Mouse (Mus musculus) intestine, embryonic 16.5 days (tissue): Measurements from ENCODE around the gene Rpl36al. TPM values are rescaled to one million over a fixed set of nuclear protein-coding genes. Genes with fewer than 3 reads are reported as not detected.
"Not testable (repeated sequence)": the region's sequence is repeated elsewhere in the genome, so short reads cannot be mapped to it uniquely, and the experiment has no call there.

Experiments used
- ATAC-seq: fragments of 200-750 bp; cut with Nextera tagmentation; 2 replicates; pipeline ENCODE4 v1.8.0; 2017; ENCODE audit warnings: moderate TSS enrichment, moderate library complexity
- H3K27ac ChIP-seq: fragments of 300-500 bp; sonication (generic); 2 replicates; pipeline ENCODE4 v1.5.1; 2014; ENCODE audit warnings: mild to moderate bottlenecking, low read length
- H3K27me3 ChIP-seq: fragments of 300-500 bp; sonication (generic); replicated peaks from 2 replicates; pipeline ENCODE4 v1.6.1; 2014; ENCODE audit warnings: low read length, control low read depth, mixed read lengths; ENCODE audit not compliant: control insufficient read depth, insufficient read depth
- H3K36me3 ChIP-seq: fragments of 300-500 bp; sonication (generic); 2 replicates; pipeline ENCODE4 v1.6.1; 2014; ENCODE audit warnings: low read length, control low read depth; ENCODE audit not compliant: control insufficient read depth, insufficient read depth
- H3K4me1 ChIP-seq: fragments of 300-500 bp; sonication (generic); 2 replicates; pipeline ENCODE4 v1.6.1; 2014; ENCODE audit warnings: low read length, control low read depth, mixed read lengths; ENCODE audit not compliant: control insufficient read depth, insufficient read depth
- H3K4me2 ChIP-seq: fragments of 300-500 bp; sonication (generic); 2 replicates; pipeline ENCODE4 v1.6.1; 2014; ENCODE audit warnings: low read depth, low read length, control low read depth
- H3K4me3 ChIP-seq: fragments of 300-500 bp; sonication (generic); 2 replicates; pipeline ENCODE4 v1.5.1; 2014; ENCODE audit warnings: mild to moderate bottlenecking, low read length
- H3K9ac ChIP-seq: fragments of 300-500 bp; sonication (generic); 2 replicates; pipeline ENCODE4 v1.6.1; 2014; ENCODE audit warnings: low read depth, low read length
- H3K9me3 ChIP-seq: fragments of 300-500 bp; sonication (generic); 2 replicates; pipeline ENCODE4 v1.6.1; 2016; ENCODE audit warnings: low read length, control low read depth; ENCODE audit not compliant: control insufficient read depth
- WGBS: fragments of 180-500 bp; shearing (Covaris S2); extraction: QIAGEN DNeasy Blood & Tissue Kit; methylation state at CpG from one replicate; pipeline ENCODE4 v1.1.7; 2014; 5-methylcytosine and 5-hydroxymethylcytosine counted together
- polyA plus RNA-seq: library from polyadenylated mRNA; unstranded; fragments of >200 nt; fragmentation: Nextera tagmentation; extraction: Ambion mirVana; gene quantifications from 2 replicates; pipeline ENCODE4 v1.2.1, GENCODE M21; 2015

Gene Rpl36al
- polyA plus RNA-seq, 1 experiment from 2014 or later: 654 TPM

DNA sequence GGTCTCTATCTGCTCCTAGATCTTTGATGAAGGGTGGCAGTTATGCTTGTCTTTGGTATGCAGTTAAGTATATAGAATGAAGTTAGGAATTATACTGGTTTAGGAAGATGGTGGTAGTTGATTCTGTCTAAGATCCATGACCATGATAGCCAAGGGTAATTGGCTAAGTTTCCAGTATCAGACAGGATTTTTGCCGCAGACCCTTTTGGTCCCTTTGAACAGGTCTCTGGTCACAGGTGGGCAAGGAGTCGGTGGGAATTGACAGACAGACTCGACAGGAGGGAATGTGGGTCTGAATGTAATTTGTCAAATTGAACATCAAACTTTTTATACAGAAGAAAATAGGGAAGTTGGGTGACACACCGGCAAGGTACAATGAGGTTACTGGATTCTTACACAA, 20.3 kb downstream of the Rpl36al start:
- not testable (repeated sequence) for H3K27ac ChIP-seq, H3K4me2 ChIP-seq, H3K4me1 ChIP-seq, ATAC-seq, H3K9me3 ChIP-seq, H3K4me3 ChIP-seq, H3K36me3 ChIP-seq, H3K27me3 ChIP-seq, H3K9ac ChIP-seq
- WGBS: 88% methylated on average over 4 of the region's 4 CpGs

DNA sequence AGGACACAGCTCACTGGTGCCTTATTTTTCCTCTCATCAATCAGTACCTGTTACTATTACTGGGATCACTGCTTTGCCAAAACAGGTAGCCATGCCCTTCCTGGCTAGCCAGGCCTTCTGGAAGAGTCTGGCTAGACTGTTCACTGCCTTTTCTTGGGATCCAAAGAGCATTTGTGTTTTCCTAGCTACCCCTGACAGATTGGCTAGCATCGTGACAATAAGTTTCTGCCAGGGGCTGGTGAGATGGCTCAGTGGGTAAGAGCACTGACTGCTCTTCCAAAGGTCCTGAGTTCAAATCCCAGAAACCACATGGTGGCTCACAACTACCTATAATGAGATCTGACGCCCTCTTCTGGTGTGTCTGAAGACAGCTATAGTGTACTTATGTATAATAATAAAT, 23.2 kb downstream of the Rpl36al start:
- ATAC-seq, H3K9ac ChIP-seq, H3K9me3 ChIP-seq, H3K27me3 ChIP-seq, H3K4me3 ChIP-seq, H3K4me1 ChIP-seq, H3K4me2 ChIP-seq, H3K27ac ChIP-seq: not testable (repeated sequence)
- peaks cover 10% of the 10 kb centered on the region for H3K36me3 ChIP-seq
- WGBS: 74% methylated on average over 2 of the region's 2 CpGs

DNA sequence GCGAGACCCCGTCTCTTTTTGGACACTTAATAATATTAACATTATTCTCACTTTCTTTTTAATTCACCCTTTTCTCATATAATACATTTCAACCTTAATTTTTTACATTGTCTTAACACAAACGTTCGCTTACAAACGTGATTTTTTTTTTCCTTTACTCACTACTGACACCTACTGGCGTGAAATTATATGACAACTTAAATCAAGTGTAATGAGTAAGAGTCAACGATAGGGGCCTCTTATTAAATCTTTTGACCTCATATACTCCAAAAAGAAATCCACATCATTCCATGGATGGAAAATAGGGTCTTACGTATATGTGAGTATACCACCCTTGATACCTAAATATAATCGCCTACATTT, 24.3 kb downstream of the Rpl36al start:
- Histone ChIP-seq H3K4me1 (no peaks in the 10 kb centered on the region; the same call in 1 of the 2 replicates), H3K27ac (no peak overlapping the region), H3K9ac (no peak overlapping the region), H3K4me3 (0 out of 2 replicates have a peak overlapping the region, but pooled peaks have one; percentile 14), H3K9me3 (no peaks in the 10 kb centered on the region), H3K36me3 (peaks cover 10% of the 10 kb centered on the region), H3K4me2 (0 out of 2 replicates have a peak overlapping the region, but pooled peaks have one; percentile 33), H3K27me3 (no peaks in the 10 kb centered on the region)
- 6% methylated on average over 9 of the region's 9 CpGs for WGBS
- 0 out of 2 replicates have a peak, but pooled peaks have one; percentile 9 for ATAC-seq

DNA sequence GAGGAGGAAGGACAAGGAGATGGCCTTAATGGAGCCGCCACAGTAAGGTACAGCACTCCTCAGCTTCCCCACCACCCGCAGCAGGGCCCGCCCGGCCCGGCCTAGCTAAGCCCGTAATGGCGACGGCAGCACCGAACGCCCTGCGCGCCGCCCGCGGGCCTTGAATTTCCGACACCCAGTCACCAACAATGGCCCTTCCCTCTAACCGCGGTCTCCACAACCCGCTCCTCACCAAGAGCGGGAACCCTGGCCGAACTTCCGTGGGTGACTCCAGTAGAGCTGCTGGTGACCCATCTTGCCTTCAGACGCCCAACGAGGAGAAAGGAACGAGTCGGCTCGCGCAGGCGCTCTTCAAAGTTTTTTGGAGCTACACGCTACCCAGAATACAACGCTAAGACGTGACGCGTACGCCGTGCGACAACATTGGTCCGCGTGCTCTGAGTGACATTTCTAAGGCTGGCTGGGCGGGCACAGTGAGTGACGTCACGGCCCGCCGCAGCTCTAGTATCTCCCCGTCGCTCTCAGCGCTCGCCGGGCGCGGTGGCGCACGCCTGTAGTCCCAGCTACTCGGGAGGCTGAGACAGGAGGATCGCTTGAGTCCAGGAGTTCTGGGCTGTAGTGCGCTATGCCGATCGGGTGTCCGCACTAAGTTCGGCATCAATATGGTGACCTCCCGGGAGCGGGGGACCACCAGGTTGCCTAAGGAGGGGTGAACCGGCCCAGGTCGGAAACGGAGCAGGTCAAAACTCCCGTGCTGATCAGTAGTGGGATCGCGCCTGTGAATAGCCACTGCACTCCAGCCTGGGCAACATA, 24.9 kb downstream of the Rpl36al start, which contains the start of gene Rps29:
Gene Rps29, minus strand, starts transcription at position 422 of the 813 bp plus-strand sequence.
- Histone ChIP-seq H3K4me2 (peak within 1 kb of the TSS; percentile 65), H3K27ac (peak within 1 kb of the TSS; percentile 79), H3K4me3 (peak within 1 kb of the TSS; percentile 57), H3K36me3 (peaks cover 10% of the 10 kb centered on the region), H3K9ac (peak within 1 kb of the TSS; percentile 87)
- ATAC-seq: peak; percentile 98
- under 1% methylated on average over 56 of the region's 68 CpGs for WGBS
- not testable (repeated sequence) for H3K27me3 ChIP-seq, H3K4me1 ChIP-seq, H3K9me3 ChIP-seq

DNA sequence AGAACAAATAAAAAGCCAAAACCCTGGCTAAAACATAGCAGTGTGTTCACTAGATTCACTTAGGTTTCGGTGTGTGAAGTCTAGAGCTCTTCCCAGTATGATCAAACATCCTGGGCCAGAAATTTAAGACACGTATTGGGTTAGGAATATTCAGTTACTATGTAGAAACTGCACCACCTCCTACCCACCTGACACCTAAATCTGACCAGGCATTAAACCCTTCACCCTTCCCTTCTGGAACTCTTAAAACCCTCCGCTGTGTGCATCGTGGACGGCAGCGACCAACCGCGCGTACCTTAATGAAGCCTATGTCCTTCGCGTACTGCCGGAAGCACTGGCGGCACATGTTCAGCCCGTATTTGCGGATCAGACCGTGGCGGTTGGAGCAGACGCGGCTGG, 25.5 kb downstream of the Rpl36al start:
- ATAC-seq: no peak
- under 1% methylated on average over 19 of the region's 19 CpGs for WGBS
- peak overlapping the region; percentile 57 for H3K4me3 ChIP-seq
- no peaks in the 10 kb centered on the region for H3K9me3 ChIP-seq
- H3K4me2 ChIP-seq: peak overlapping the region; percentile 65
- peak overlapping the region; percentile 87 for H3K9ac ChIP-seq
- peak overlapping the region; percentile 79 for H3K27ac ChIP-seq
- H3K36me3 ChIP-seq: peaks cover 10% of the 10 kb centered on the region
- no peaks in the 10 kb centered on the region for H3K27me3 ChIP-seq
- no peaks in the 10 kb centered on the region; the same call in 1 of the 2 replicates for H3K4me1 ChIP-seq

DNA sequence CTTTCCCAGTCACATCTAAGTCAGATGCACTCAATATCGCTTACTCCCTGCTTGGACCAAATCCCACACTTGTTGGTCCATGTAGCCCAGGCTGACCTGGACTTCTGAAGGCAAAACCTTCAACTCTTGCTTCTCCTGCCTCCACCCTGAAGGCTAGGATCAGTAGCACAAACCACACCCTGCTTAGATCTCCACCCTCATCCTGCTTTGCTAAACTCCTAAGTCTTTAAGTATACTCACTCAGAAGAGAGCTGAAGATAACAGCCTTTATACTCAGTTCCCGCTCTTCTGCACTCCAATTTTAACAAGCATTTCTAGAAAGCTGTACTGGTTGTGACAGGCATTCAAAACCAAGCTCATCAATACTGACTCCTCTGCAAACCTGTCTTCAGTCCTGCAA, 26.8 kb downstream of the Rpl36al start:
- Histone ChIP-seq H3K4me2 (no peak overlapping the region), H3K27me3 (no peaks in the 10 kb centered on the region), H3K9me3 (no peaks in the 10 kb centered on the region), H3K36me3 (peaks cover 10% of the 10 kb centered on the region), H3K27ac (0 out of 2 replicates have a peak overlapping the region, but pooled peaks have one; percentile 19), H3K4me3 (no peak overlapping the region), H3K4me1 (no peaks in the 10 kb centered on the region; the same call in 1 of the 2 replicates), H3K9ac (no peak overlapping the region)
- WGBS: 97% methylated on average over 2 of the region's 2 CpGs
- no peak for ATAC-seq

DNA sequence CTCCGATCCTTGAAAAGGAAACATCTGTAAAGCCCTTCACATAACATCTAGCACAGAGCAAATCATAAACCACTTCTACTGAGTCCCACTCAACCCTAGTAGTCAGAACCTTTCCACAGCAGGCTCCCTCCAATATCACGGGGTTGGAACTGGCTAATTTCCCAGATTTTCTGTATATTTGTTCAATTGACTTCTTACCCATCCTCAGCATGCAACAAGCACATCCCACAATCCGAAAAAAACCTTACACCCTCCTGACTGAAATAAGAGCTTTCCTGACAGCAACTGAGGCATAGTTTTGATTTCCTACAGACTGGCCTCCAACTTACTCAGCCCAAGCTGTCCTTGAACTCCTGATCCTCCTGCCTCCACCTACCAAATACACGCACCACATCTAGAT, 27.4 kb downstream of the Rpl36al start:
- Histone ChIP-seq H3K4me1 (no peaks in the 10 kb centered on the region; the same call in 1 of the 2 replicates), H3K9me3 (no peaks in the 10 kb centered on the region), H3K27ac (no peak overlapping the region), H3K9ac (no peak overlapping the region), H3K36me3 (peaks cover 10% of the 10 kb centered on the region), H3K4me2 (no peak overlapping the region), H3K27me3 (no peaks in the 10 kb centered on the region), H3K4me3 (no peak overlapping the region)
- no peak for ATAC-seq
- WGBS: 74% methylated on average over 4 of the region's 4 CpGs

DNA sequence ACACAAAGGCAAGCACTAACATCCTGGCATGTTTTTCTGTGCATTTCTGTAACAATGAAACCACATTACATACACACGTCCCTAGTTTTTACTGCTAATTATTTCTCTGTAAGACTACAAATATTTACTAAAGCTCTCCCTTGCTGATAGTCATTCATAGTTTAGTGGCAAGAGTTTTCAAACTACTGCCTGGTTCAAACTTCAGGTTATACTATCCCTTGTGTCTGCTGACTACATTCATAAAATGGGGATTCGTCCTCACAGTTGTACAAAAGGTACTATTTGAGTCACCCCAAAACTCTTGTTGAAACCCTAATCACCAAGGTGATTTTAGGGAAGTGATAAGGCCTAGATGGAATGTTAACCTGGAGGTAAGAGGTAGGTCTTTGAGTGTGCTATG, 28.0 kb downstream of the Rpl36al start:
- Histone ChIP-seq H3K9me3 (no peaks in the 10 kb centered on the region), H3K4me3 (no peak overlapping the region)
- WGBS: 70% methylated on average over 2 of the region's 2 CpGs

DNA sequence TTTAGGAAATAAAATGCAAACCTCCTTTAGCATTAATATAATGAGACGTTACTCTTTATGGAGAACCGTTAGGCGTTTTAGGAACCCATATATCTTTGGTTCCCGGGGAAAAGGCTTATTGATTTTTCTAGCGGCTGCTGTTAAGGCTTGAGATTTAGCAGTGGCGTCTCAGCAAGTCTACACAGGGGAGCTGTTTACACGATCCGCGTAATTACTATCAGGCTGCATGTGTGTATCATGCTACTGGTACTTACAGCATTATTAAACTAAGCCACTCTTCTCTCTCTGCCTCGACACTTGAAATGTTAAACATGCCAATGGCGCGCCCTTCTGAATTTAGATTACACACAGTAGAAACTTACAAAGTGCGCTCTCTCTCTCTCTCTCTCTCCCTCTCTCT, 33.8 kb downstream of the Rpl36al start:
- Histone ChIP-seq H3K36me3 (no peaks in the 10 kb centered on the region), H3K9me3 (no peaks in the 10 kb centered on the region), H3K4me2 (no peak overlapping the region), H3K4me3 (no peak overlapping the region), H3K27me3 (no peaks in the 10 kb centered on the region), H3K9ac (no peak overlapping the region), H3K27ac (no peak overlapping the region), H3K4me1 (no peaks in the 10 kb centered on the region)
- ATAC-seq: no peak
- WGBS: 56% methylated on average over 13 of the region's 13 CpGs

More for the DNA sequence above, 28.0 kb downstream of the Rpl36al start:
- H3K4me1 ChIP-seq: no peaks in the 10 kb centered on the region; the same call in 1 of the 2 replicates
- no peak overlapping the region for H3K27ac ChIP-seq
- no peak overlapping the region for H3K4me2 ChIP-seq
- no peak overlapping the region for H3K9ac ChIP-seq
- H3K36me3 ChIP-seq: peaks cover 10% of the 10 kb centered on the region
- no peak for ATAC-seq
- no peaks in the 10 kb centered on the region for H3K27me3 ChIP-seq
